Mouse (Mus musculus) megakaryocyte, embryonic 14.5 days (primary cell): ENCODE results near the gene Rpn1.

Experiments
- FLI1 ChIP-seq: IDR thresholded peaks from 2 replicates; pipeline ENCODE4 v1.6.1; 2012; ENCODE audit warnings: low read length, inconsistent platforms, mixed read lengths
- GATA1 ChIP-seq: IDR thresholded peaks from 3 replicates; pipeline ENCODE4 v1.6.1; 2012; ENCODE audit warnings: mixed read lengths, low read length, inconsistent platforms, borderline replicate concordance

DNA sequence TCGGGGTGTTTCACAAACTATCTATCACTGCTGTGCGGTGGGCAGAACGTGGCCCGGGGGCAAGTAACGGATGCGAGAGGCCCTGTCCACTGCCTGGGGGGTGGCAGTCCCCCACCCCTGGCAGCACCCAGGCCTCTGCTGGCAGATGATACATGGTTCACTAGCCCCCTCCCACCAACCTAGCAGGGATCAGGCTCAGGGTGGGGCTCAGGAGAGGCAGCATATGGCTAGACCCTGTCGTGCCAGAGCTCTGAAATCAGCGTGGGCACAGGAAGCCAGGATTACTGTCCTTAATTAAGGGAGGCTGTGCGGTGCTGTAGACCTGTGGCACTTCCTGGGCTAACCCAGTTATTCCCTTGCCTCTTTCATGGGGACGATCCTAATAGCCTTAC lies 32.9 kb downstream of the Rpn1 start:
- no peak for TF ChIP-seq GATA1
- TF ChIP-seq FLI1 = no peak
